Mouse (Mus musculus) spleen, adult 2 months (tissue): ENCODE measurements around the gene Fkbp6.

Source experiments
- CTCF ChIP-seq: fragments of 200-500 bp; IDR thresholded peaks from 2 replicates; pipeline ENCODE4 v1.5.1; 2011; ENCODE audit warnings: mild to moderate bottlenecking, inconsistent platforms; ENCODE audit not compliant: insufficient read depth, insufficient read length, insufficient replicate concordance; ENCODE audit errors: extremely low read depth
- POLR2A ChIP-seq: fragments of 200-500 bp; IDR thresholded peaks from 2 replicates; pipeline ENCODE4 v1.6.1; 2011; ENCODE audit warnings: low read depth, low read length, inconsistent platforms

DNA sequence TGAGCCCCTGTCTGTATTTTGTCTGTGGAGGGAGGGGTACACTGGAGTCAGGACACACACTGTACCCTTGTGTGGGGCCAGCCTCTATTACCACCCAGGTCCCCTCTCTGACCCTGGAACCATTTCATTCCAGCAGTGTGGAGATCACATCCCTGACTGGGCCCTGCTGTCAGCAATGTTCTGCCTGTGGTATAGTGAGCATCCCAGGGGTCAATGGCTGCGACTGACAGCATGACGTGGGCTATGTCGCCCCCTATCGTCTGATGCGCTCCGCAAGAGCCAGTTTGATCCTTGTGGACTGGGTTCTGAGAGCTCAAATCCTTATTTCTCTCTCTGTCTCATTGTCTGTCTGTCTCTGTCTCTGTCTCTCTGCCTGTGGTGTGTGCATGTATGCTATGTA is 63.7 kb downstream of the Fkbp6 start:
- TF ChIP-seq CTCF (peak; percentile 85; the same call in 1 of the 2 replicates), POLR2A (no peak)
